In genomic region chr5:66405731-66406399, GRCm38 (mm10) we compare ENCODE assay signal across 14 mouse cellular contexts.
A peak's percentile ranks its signal among the peaks of the same experiment; 100 is the strongest.
DNase-seq lines count a peak whose midpoint lies in the region; ATAC-seq and TF ChIP-seq lines count a peak whose summit lies in the region.
"Had no signal": no experiment of that assay in that cellular context is flagged by ENCODE, and none has a peak within 500 bp of the region (broad histone marks: within the 10 kb centered on the region; RNA-seq: fewer than 3 reads in every experiment).

No protein-coding gene starts in this region.

- peaks cover 3% of the 10 kb centered on the region for H3K79me3 ChIP-seq in C2C12 (ENCODE audit: low read depth)

- peaks cover 17% of the 10 kb centered on the region for H3K4me1 ChIP-seq in heart, adult 2 months (ENCODE audit: control insufficient read depth, insufficient read depth, low read length)
- peaks cover 11% of the 10 kb centered on the region; the same call in 1 of the 2 replicates for H3K4me1 ChIP-seq in kidney, embryonic 14.5 days (ENCODE audit: control insufficient read depth, insufficient read depth, low read length)
- H3K4me1 ChIP-seq in limb, embryonic 12.5 days (replicated peaks) = no peaks in the 10 kb centered on the region
- H3K4me1 ChIP-seq: forebrain, embryonic 13.5 days; liver, embryonic 13.5 days had no signal

- no peak for DNase-seq in heart, adult 2 months
- no peak for DNase-seq in heart, adult 18-20 months
- DNase-seq in kidney, postnatal 36 days = no peak
- no peak for DNase-seq in frontal cortex, postnatal 36 days (ENCODE audit: low spot score in 2 of 2)
- DNase-seq in left cerebral cortex, postnatal 10 days (ENCODE audit: extremely low spot score in 1 of 2, low spot score in 2 of 2) = no peak
- DNase-seq: cerebellum, adult 9-10 months; gastrocnemius, postnatal 25 days; liver, embryonic 13.5 days; right cerebral cortex, postnatal 25 days had no signal

- H3K4me2 ChIP-seq in kidney, embryonic 14.5 days (replicated peaks; ENCODE audit: low read depth, low read length) = no peak overlapping the region
- no peak overlapping the region for H3K4me2 ChIP-seq in limb, embryonic 12.5 days
- H3K4me2 ChIP-seq: forebrain, embryonic 13.5 days; liver, embryonic 13.5 days had no signal

- TF ChIP-seq CTCF in heart, adult 2 months (IDR thresholded peaks at IDR 0.05) = no peak
- no peak for TF ChIP-seq CTCF in C2C12 (IDR thresholded peaks at IDR 0.05; ENCODE audit: control insufficient read depth, insufficient read depth, insufficient read length)

- no peak overlapping the region for H3K9ac ChIP-seq in heart, adult 2 months (ENCODE audit: low read depth, low read length)
- no peak overlapping the region for H3K9ac ChIP-seq in kidney, embryonic 14.5 days (ENCODE audit: low read depth, low read length)
- no peak overlapping the region for H3K9ac ChIP-seq in limb, embryonic 12.5 days (replicated peaks)
- H3K9ac ChIP-seq: forebrain, embryonic 13.5 days; liver, embryonic 13.5 days had no signal

- H3K4me3 ChIP-seq in heart, adult 2 months = no peak overlapping the region
- H3K4me3 ChIP-seq in kidney, embryonic 14.5 days (ENCODE audit: low read length) = no peak overlapping the region
- no peak overlapping the region for H3K4me3 ChIP-seq in C2C12 (ENCODE audit: insufficient read depth, poor library complexity, severe bottlenecking)
- H3K4me3 ChIP-seq in limb, embryonic 12.5 days (replicated peaks) = no peak overlapping the region
- H3K4me3 ChIP-seq: forebrain, embryonic 13.5 days; layer of hippocampus, adult 2 months; liver, embryonic 13.5 days had no signal

- TF ChIP-seq POLR2A in heart, adult 2 months (IDR thresholded peaks at IDR 0.05; ENCODE audit: insufficient read depth, low read depth, low read length) = no peak

- intact Hi-C loops in heart, adult 2 months (cut with DNase I) = no loop called here
- intact Hi-C loops in left cerebral cortex, postnatal 10 days (cut with DNase I) = no loop called here

- no peaks in the 10 kb centered on the region for H3K79me2 ChIP-seq in heart, adult 2 months (replicated peaks; ENCODE audit: control insufficient read depth, insufficient read depth, low read length)
- peaks cover 8% of the 10 kb centered on the region for H3K79me2 ChIP-seq in C2C12 (ENCODE audit: control insufficient read depth, insufficient read depth)

- peak; percentile 52 for ATAC-seq in kidney, embryonic 14.5 days (ENCODE audit: low FRiP score, low TSS enrichment)
- no peak for ATAC-seq in limb, embryonic 12.5 days (ENCODE audit: insufficient number of reproducible peaks, insufficient read depth, low FRiP score, low TSS enrichment, low read depth)
- ATAC-seq: forebrain, embryonic 13.5 days had no signal

- peak overlapping the region; percentile 28 for H3K27ac ChIP-seq in heart, adult 2 months
- no peak overlapping the region for H3K27ac ChIP-seq in kidney, embryonic 14.5 days (ENCODE audit: low read depth, low read length)
- H3K27ac ChIP-seq in limb, embryonic 12.5 days = 0 out of 2 replicates have a peak overlapping the region, but pooled peaks have one; percentile 30
- H3K27ac ChIP-seq: forebrain, embryonic 13.5 days; layer of hippocampus, adult 2 months; liver, embryonic 13.5 days had no signal

- WGBS in heart, adult 2 months = 19% methylated on average over 12 of the region's 12 CpGs
- 67% methylated on average over 12 of the region's 12 CpGs for WGBS in kidney, embryonic 14.5 days
- WGBS in limb, embryonic 12.5 days = 83% methylated on average over 12 of the region's 12 CpGs

- H3ac ChIP-seq in C2C12 (ENCODE audit: control insufficient read depth, insufficient read length, low read depth) = no peak overlapping the region

- H3K27me3 ChIP-seq in heart, adult 2 months (ENCODE audit: control insufficient read depth, insufficient read depth, low read length) = no peaks in the 10 kb centered on the region
- no peaks in the 10 kb centered on the region for H3K27me3 ChIP-seq in kidney, embryonic 14.5 days (ENCODE audit: control insufficient read depth, insufficient read depth, low read length)
- H3K27me3 ChIP-seq in C2C12 (ENCODE audit: control insufficient read depth, insufficient read depth, insufficient read length) = no peaks in the 10 kb centered on the region
- H3K27me3 ChIP-seq in limb, embryonic 12.5 days = no peaks in the 10 kb centered on the region
- H3K27me3 ChIP-seq: forebrain, embryonic 13.5 days; liver, embryonic 13.5 days had no signal

- TF ChIP-seq EP300 in heart, adult 2 months (IDR thresholded peaks at IDR 0.05; ENCODE audit: insufficient read depth, low read depth, low read length) = no peak

- no peaks in the 10 kb centered on the region for H3K9me3 ChIP-seq in kidney, embryonic 14.5 days (ENCODE audit: control insufficient read depth, low read length)
- no peaks in the 10 kb centered on the region for H3K9me3 ChIP-seq in limb, embryonic 12.5 days
- H3K9me3 ChIP-seq: forebrain, embryonic 13.5 days; liver, embryonic 13.5 days had no signal

- peaks cover 11% of the 10 kb centered on the region for H3K36me3 ChIP-seq in heart, adult 2 months (ENCODE audit: control insufficient read depth, insufficient read depth, low read length)
- no peaks in the 10 kb centered on the region for H3K36me3 ChIP-seq in kidney, embryonic 14.5 days (ENCODE audit: control insufficient read depth, insufficient read depth, low read length)
- peaks cover 21% of the 10 kb centered on the region for H3K36me3 ChIP-seq in C2C12 (ENCODE audit: control insufficient read depth, insufficient read depth)
- H3K36me3 ChIP-seq in limb, embryonic 12.5 days = peaks cover 4% of the 10 kb centered on the region; the same call in 1 of the 2 replicates
- H3K36me3 ChIP-seq: liver, embryonic 13.5 days had no signal

TF ChIP-seq in C2C12, 6 proteins besides CTCF, POLR2A, EP300 and RAD21:
- no peak for TF ChIP-seq MAX (IDR thresholded peaks at IDR 0.05)
- peak; percentile 60 for TF ChIP-seq USF1 (IDR thresholded peaks at IDR 0.05; ENCODE audit: low read depth)
